Mouse (Mus musculus) hindbrain, postnatal 0 days (tissue): ENCODE measurements around the gene Rpf1. TPM values are rescaled to one million over a fixed set of nuclear protein-coding genes. Genes with fewer than 3 reads are reported as not detected.

Source experiments
- ATAC-seq: fragments of 200-750 bp; cut with Nextera tagmentation; 2 replicates; pipeline ENCODE4 v1.8.0; 2017; ENCODE audit warnings: mild to moderate bottlenecking, moderate TSS enrichment, moderate library complexity
- DNase-seq: peaks from one replicate; pipeline ENCODE4 v3.0.0-alpha.2; 2015; ENCODE audit warnings: low spot score
- H3K27ac ChIP-seq: fragments of 300-500 bp; sonication (generic); 2 replicates; pipeline ENCODE4 v1.5.1; 2014; ENCODE audit warnings: mild to moderate bottlenecking
- H3K27me3 ChIP-seq: fragments of 300-500 bp; sonication (generic); 2 replicates; pipeline ENCODE4 v1.6.1; 2014; ENCODE audit warnings: low read length, mixed read lengths; ENCODE audit not compliant: insufficient read depth
- H3K36me3 ChIP-seq: fragments of 300-500 bp; sonication (generic); 2 replicates; pipeline ENCODE4 v1.6.1; 2014; ENCODE audit warnings: low read length, mixed read lengths; ENCODE audit not compliant: insufficient read depth
- H3K4me1 ChIP-seq: fragments of 300-500 bp; sonication (generic); 2 replicates; pipeline ENCODE4 v1.6.1; 2014; ENCODE audit warnings: antibody characterized with exemption, low read length, mixed read lengths; ENCODE audit not compliant: insufficient read depth
- H3K4me2 ChIP-seq: fragments of 300-500 bp; sonication (generic); 2 replicates; pipeline ENCODE4 v1.6.1; 2014; ENCODE audit warnings: low read depth, mild to moderate bottlenecking, low read length, moderate library complexity, mixed read lengths
- H3K4me3 ChIP-seq: fragments of 300-500 bp; sonication (generic); 2 replicates; pipeline ENCODE4 v1.5.1; 2014; ENCODE audit warnings: low read length
- H3K9ac ChIP-seq: fragments of 300-500 bp; sonication (generic); replicated peaks from 2 replicates; pipeline ENCODE4 v1.6.1; 2014; ENCODE audit warnings: mild to moderate bottlenecking, low read length, moderate library complexity, mixed read lengths
- H3K9me3 ChIP-seq: fragments of 300-500 bp; sonication (generic); 2 replicates; pipeline ENCODE4 v1.6.1; 2016; ENCODE audit warnings: low read length, mixed read lengths
- CTCF ChIP-seq: IDR thresholded peaks from 2 replicates; pipeline ENCODE4 v1.5.1; 2016; ENCODE audit warnings: antibody characterized with exemption, control low read depth, low read depth
- WGBS: fragments of 180-500 bp; shearing (Covaris S2); extraction: QIAGEN DNeasy Blood & Tissue Kit; methylation state at CpG from one replicate; pipeline ENCODE4 v1.1.7; 2014; 5-methylcytosine and 5-hydroxymethylcytosine counted together
- polyA plus RNA-seq: library from polyadenylated mRNA; unstranded; fragments of >200 nt; fragmentation: Nextera tagmentation; extraction: Ambion mirVana; gene quantifications from 2 replicates; pipeline ENCODE4 v1.2.1, GENCODE M21; 2015
- total RNA-seq: library from RNA; depleted of rRNA; stranded (reverse); fragments of >200 nt; gene quantifications from 2 replicates; pipeline ENCODE4 v1.2.3, GENCODE M21; 2014

The Rpf1 gene
- total and polyA plus RNA-seq, 2 experiments from 2014 or later: 21.0 to 25.9 TPM

DNA sequence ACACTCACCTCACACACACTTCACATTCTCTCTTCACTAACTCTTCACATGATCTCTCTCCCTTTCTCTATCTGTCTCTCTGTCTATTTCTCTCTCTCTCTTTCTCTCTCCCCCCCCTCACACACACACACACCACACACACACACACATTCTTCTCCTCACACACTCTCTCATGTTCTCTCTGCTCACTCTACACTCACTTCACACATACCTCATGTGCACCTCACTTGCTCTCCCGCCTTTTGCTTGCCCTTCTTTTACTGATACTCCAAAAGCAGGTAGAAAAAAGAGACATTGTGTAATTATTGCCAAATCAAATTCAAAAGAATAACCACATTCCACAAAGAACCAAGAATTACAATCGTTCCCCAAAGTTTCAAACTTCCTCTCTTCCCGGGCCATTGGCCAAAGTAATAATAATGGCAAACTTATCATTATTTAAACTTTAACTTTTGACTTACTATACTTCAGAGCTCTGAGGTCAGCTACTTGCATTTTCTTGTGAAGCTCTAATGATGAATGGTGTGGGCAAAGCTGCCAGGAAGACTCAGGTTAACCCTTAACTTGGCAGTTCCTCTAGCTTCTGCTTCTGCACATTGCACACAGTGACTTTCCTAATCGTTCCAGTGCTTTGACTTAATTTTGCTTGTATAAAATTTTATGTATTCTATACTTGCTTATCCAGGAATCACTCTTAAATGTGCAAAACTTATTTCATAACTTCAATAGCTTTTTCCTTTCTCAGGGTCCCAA is 19.5 kb upstream of the Rpf1 start:
- no peak for TF ChIP-seq CTCF
- H3K4me3 ChIP-seq: no peak overlapping the region
- H3K27me3 ChIP-seq: no peaks in the 10 kb centered on the region
- ATAC-seq: no peak
- no peak overlapping the region for H3K9ac ChIP-seq
- WGBS: 89% methylated on average over 4 of the region's 4 CpGs
- no peaks in the 10 kb centered on the region for H3K4me1 ChIP-seq
- H3K4me2 ChIP-seq: no peak overlapping the region
- no peaks in the 10 kb centered on the region for H3K9me3 ChIP-seq
- H3K27ac ChIP-seq: no peak overlapping the region
- no peaks in the 10 kb centered on the region for H3K36me3 ChIP-seq
- no peak for DNase-seq

DNA sequence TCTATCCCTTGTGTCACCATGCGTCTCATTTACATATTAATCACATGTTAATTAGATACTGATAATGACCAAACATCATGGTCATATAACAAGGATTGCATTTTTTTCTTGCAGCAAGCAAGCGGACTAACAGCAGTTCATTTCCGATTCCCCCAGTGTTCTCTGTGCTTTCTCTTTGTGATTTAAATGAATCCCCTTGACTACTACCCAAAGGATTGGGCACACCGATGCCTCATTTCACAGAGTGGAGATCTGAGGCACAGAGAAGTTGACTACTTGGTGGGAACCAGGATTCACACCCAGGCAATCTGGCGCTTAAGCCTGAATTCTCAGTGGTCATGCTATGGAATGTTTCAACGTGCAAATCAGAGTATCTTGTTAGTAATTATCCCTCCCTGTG is 13.8 kb upstream of the Rpf1 start:
- DNase-seq: no peak
- Histone ChIP-seq H3K9ac (no peak overlapping the region), H3K9me3 (no peaks in the 10 kb centered on the region), H3K27me3 (no peaks in the 10 kb centered on the region), H3K4me1 (no peaks in the 10 kb centered on the region), H3K4me2 (no peak overlapping the region), H3K27ac (no peak overlapping the region), H3K4me3 (no peak overlapping the region), H3K36me3 (no peaks in the 10 kb centered on the region)
- 57% methylated on average over 6 of the region's 6 CpGs for WGBS
- TF ChIP-seq CTCF: no peak
- no peak for ATAC-seq

DNA sequence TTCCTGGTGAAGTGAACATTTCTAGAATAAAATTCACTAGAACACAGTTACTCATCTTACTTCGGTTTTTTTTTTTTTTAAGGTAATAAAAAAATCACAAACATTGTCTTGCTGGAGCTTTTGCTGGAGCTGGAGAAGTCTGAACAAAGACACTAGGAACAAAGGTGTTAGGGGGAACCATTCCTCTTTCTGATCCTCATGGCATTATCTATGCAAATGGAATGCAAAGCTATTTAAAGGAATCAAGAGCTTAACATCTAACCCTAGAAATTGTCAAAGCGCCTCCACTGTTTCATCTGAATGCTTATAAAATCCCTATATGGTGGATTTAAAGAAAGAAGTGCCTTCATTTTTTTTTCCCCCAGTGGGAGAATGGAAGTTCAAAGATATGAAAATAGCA is 7.1 kb upstream of the Rpf1 start:
- no peak overlapping the region for H3K4me3 ChIP-seq
- 51% methylated on average over 2 of the region's 2 CpGs for WGBS
- H3K27me3 ChIP-seq: no peaks in the 10 kb centered on the region
- no peak overlapping the region for H3K27ac ChIP-seq
- DNase-seq (no peak), ATAC-seq (no peak)
- no peaks in the 10 kb centered on the region for H3K9me3 ChIP-seq
- H3K4me1 ChIP-seq: no peaks in the 10 kb centered on the region
- H3K9ac ChIP-seq: no peak overlapping the region
- H3K36me3 ChIP-seq: no peaks in the 10 kb centered on the region
- no peak for TF ChIP-seq CTCF
- H3K4me2 ChIP-seq: no peak overlapping the region

DNA sequence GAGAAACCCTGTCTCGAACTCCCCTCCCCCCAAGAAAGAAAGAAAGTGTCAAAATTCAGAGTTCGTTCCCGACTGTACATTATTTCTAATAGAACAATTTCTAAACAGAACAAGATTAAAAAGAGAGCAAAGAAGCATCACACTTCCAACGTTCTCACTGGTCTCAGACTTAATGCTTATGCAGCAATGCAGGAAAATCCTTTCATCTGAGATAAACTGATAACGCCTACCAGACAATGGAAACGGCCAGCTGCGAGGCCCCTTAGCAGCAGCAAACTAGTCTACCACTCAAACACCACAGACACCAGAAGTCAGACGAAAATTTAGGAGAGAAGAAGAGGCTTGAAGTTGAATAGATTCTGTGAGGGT is 407 bp upstream of the Rpf1 start:
- H3K36me3 ChIP-seq: peaks cover 13% of the 10 kb centered on the region; the same call in 1 of the 2 replicates
- no peaks in the 10 kb centered on the region for H3K27me3 ChIP-seq
- no peak for TF ChIP-seq CTCF
- peak overlapping the region; percentile 74 for H3K4me2 ChIP-seq
- peak overlapping the region; percentile 90 for H3K4me3 ChIP-seq
- peak overlapping the region; percentile 97 for H3K27ac ChIP-seq
- H3K4me1 ChIP-seq: no peaks in the 10 kb centered on the region
- H3K9me3 ChIP-seq: no peaks in the 10 kb centered on the region
- no peak overlapping the region for H3K9ac ChIP-seq
- ATAC-seq: peak; percentile 6; the same call in 1 of the 2 replicates
- 17% methylated on average over 8 of the region's 8 CpGs for WGBS
- no peak for DNase-seq

DNA sequence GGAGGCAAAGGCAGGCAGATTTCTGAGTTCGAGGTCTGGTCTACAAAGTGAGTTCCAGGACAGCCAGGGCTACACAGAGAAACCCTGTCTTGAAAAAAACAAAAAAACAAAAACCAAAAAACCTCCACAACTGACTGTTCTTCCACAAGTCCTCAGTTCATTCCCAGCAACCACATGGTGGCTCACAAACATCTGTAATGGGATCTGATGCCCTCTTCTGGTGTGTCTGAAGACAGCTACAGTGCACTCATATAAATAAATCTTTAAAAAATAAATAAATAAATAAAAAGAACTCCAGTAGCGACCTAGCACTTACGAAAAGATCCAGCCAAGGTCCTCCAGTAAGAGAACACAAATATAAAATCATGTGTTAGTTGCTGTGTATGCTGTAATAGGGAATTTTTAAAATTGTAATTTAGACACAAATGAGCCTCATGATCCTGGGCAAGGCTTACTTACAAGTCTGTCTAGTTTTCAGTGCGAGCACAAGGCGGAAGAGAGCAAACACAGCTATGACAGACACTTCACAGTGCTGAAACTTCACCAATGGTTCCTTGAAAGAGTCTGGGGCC is 917 bp downstream of the Rpf1 start:
- Histone ChIP-seq H3K9ac (peak overlapping the region; percentile 79), H3K27me3 (no peaks in the 10 kb centered on the region), H3K4me3 (peak overlapping the region; percentile 90), H3K4me1 (no peaks in the 10 kb centered on the region), H3K27ac (peak overlapping the region; percentile 97), H3K4me2 (peak overlapping the region; percentile 74), H3K9me3 (no peaks in the 10 kb centered on the region), H3K36me3 (peaks cover 13% of the 10 kb centered on the region; the same call in 1 of the 2 replicates)
- ATAC-seq (0 out of 2 replicates have a peak, but pooled peaks have one; percentile 8), DNase-seq (no peak)
- TF ChIP-seq CTCF: peak; percentile 36
- 34% methylated on average over 5 of the region's 5 CpGs for WGBS

DNA sequence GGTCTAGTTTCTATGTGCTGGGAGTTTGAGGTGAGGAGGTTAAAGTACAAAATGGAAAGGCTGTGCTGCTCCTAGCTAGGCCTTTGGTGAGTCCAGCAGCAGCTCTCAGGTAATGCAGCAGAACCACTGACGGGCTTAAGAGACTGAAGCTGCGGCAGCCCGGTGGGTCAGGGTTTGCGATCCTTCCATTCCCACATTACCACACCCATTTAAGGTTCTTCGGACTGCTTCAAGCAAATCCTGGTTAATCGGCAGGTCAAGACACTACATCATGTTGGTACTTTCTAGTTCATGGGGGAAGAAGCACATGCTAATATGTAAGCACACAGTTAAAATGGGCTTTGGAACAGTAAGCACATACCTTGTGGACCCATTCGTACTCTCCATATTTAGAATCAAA is 14.5 kb downstream of the Rpf1 start:
- Histone ChIP-seq H3K9ac (no peak overlapping the region), H3K36me3 (peaks cover 52% of the 10 kb centered on the region), H3K27me3 (no peaks in the 10 kb centered on the region), H3K4me2 (no peak overlapping the region), H3K4me1 (no peaks in the 10 kb centered on the region), H3K9me3 (no peaks in the 10 kb centered on the region), H3K4me3 (no peak overlapping the region), H3K27ac (no peak overlapping the region)
- no peak for TF ChIP-seq CTCF
- ATAC-seq (no peak), DNase-seq (no peak)
- 97% methylated on average over 7 of the region's 7 CpGs for WGBS

DNA sequence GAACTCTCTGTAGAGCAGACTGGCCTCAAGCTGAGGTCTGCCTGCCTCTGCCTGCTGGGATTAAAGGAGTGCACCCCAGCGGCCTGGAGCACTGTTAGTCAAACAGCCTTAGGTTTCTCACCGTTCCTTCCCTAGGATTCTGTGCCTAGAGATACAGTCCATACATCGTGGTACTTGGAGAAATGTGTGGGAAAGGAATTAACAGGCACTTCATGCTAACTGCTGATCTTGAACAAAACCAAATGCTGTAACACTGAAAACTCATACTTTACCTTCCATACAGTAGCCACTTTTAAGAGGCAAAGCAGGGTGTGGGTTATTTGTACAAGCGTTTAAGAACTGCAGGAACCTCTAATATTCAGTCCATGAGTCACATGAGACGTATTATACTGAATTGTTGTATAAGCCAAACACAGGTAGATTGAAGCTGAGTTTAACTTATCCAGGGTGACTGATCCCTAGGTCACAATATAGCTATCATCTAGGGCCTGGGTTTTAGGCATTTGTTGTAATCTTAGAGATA is 19.6 kb downstream of the Rpf1 start:
- H3K27ac ChIP-seq: no peak overlapping the region
- no peak for DNase-seq
- peak overlapping the region; percentile 72 for H3K4me2 ChIP-seq
- no peak overlapping the region for H3K4me3 ChIP-seq
- no peak for TF ChIP-seq CTCF
- no peaks in the 10 kb centered on the region for H3K9me3 ChIP-seq
- ATAC-seq: no peak
- no peaks in the 10 kb centered on the region for H3K4me1 ChIP-seq
- 0 out of 2 replicates have a peak overlapping the region, but pooled peaks have one; percentile 9 for H3K9ac ChIP-seq
- 58% methylated on average over 5 of the region's 5 CpGs for whole genome bisulfite sequencing
- H3K27me3 ChIP-seq: no peaks in the 10 kb centered on the region
- peaks cover 19% of the 10 kb centered on the region for H3K36me3 ChIP-seq
